In the genomic region with DNA sequence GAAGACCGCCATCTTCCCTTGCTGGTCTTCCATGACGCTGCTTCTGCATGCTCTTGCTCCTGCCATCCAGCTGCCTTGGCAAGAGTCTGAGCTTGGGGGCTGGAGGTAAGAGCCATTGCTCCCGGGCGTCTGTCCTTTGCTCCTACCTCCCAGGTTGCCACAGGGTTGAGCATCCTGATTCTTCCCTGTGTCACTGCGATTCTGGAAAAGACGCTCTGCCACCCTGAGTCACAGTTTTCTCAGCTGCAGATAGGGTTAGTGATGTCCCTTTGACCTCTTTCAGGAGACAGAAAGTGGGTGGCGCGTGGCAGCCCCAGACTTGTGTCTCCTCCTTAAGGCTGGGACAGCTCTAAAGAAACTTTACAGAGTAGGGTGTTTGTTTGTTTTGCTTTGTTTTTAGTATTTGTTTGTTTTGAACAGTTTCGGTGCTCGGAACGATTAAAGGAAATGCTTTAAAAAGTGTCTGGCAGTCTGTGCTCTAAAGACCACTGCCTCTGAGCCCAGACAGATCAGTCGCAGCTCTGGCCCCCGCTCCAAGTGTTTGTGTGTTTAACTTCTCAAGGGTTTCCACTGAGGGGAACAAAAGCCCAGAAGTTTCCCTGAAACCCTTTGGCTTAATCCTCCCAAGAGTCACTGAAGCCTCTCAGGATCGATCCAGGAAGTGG, we compare ENCODE assay signal across 9 mouse cellular contexts.
DNase-seq lines count a peak whose midpoint lies in the region; ATAC-seq and TF ChIP-seq lines count a peak whose summit lies in the region.
"Had no signal": no experiment of that assay in that cellular context is flagged by ENCODE, and none has a peak within 500 bp of the region (broad histone marks: within the 10 kb centered on the region; RNA-seq: fewer than 3 reads in every experiment).

No protein-coding gene starts in this region.

- H3K9ac ChIP-seq in heart, embryonic 15.5 days = no peak overlapping the region
- no peak overlapping the region for H3K9ac ChIP-seq in midbrain, embryonic 14.5 days (replicated peaks; ENCODE audit: low read length)
- H3K9ac ChIP-seq in midbrain, postnatal 0 days (replicated peaks; ENCODE audit: low read length, poor library complexity, severe bottlenecking) = no peak overlapping the region
- H3K9ac ChIP-seq: neural tube, embryonic 15.5 days had no signal

- ATAC-seq in heart, embryonic 15.5 days (replicated peaks; ENCODE audit: insufficient number of reproducible peaks, insufficient read depth, low FRiP score, low read depth) = no peak
- no peak for ATAC-seq in midbrain, embryonic 14.5 days (ENCODE audit: low FRiP score, low TSS enrichment)
- ATAC-seq in midbrain, postnatal 0 days (ENCODE audit: low FRiP score) = no peak

- no peaks in the 10 kb centered on the region for H3K27me3 ChIP-seq in heart, embryonic 15.5 days
- no peaks in the 10 kb centered on the region for H3K27me3 ChIP-seq in midbrain, embryonic 14.5 days (ENCODE audit: control insufficient read depth, insufficient read depth, low read length)
- H3K27me3 ChIP-seq in midbrain, postnatal 0 days (ENCODE audit: insufficient read depth, low read length) = no peaks in the 10 kb centered on the region
- H3K27me3 ChIP-seq: neural tube, embryonic 15.5 days had no signal

- H3K4me1 ChIP-seq in heart, embryonic 15.5 days (replicated peaks) = peaks cover 45% of the 10 kb centered on the region
- H3K4me1 ChIP-seq in midbrain, embryonic 14.5 days (ENCODE audit: control insufficient read depth, insufficient read depth, low read length) = no peaks in the 10 kb centered on the region
- H3K4me1 ChIP-seq in midbrain, postnatal 0 days (ENCODE audit: insufficient read depth, low read length) = no peaks in the 10 kb centered on the region

- H3K4me2 ChIP-seq in heart, embryonic 15.5 days = no peak overlapping the region; the same call in 1 of the 2 replicates
- no peak overlapping the region for H3K4me2 ChIP-seq in midbrain, embryonic 14.5 days (ENCODE audit: low read length)
- H3K4me2 ChIP-seq in midbrain, postnatal 0 days (ENCODE audit: low read depth, low read length, poor library complexity, severe bottlenecking) = no peak overlapping the region
- H3K4me2 ChIP-seq: neural tube, embryonic 15.5 days had no signal

- H3K9me3 ChIP-seq in heart, embryonic 15.5 days (replicated peaks) = no peaks in the 10 kb centered on the region
- H3K9me3 ChIP-seq in midbrain, embryonic 14.5 days (ENCODE audit: control insufficient read depth, low read length) = no peaks in the 10 kb centered on the region
- H3K9me3 ChIP-seq in midbrain, postnatal 0 days (ENCODE audit: low read length) = no peaks in the 10 kb centered on the region
- H3K9me3 ChIP-seq: neural tube, embryonic 15.5 days had no signal

- H3K4me3 ChIP-seq in heart, embryonic 15.5 days = no peak overlapping the region
- H3K4me3 ChIP-seq in midbrain, embryonic 14.5 days (replicated peaks; ENCODE audit: low read depth, low read length) = no peak overlapping the region
- H3K4me3 ChIP-seq in midbrain, postnatal 0 days (ENCODE audit: low read depth, low read length) = no peak overlapping the region
- H3K4me3 ChIP-seq: neural tube, embryonic 15.5 days had no signal

- peak overlapping the region; percentile 17; the same call in 1 of the 2 replicates for H3K27ac ChIP-seq in heart, embryonic 15.5 days
- H3K27ac ChIP-seq in midbrain, embryonic 14.5 days (replicated peaks; ENCODE audit: low read depth, low read length) = no peak overlapping the region
- H3K27ac ChIP-seq in midbrain, postnatal 0 days (ENCODE audit: low read depth, low read length) = no peak overlapping the region
- H3K27ac ChIP-seq: neural tube, embryonic 15.5 days had no signal

- TF ChIP-seq CTCF in midbrain, postnatal 0 days (IDR thresholded peaks at IDR 0.05) = no peak

- no peaks in the 10 kb centered on the region for H3K36me3 ChIP-seq in heart, embryonic 15.5 days
- H3K36me3 ChIP-seq in midbrain, embryonic 14.5 days (ENCODE audit: control insufficient read depth, insufficient read depth, low read length) = no peaks in the 10 kb centered on the region
- H3K36me3 ChIP-seq in midbrain, postnatal 0 days (ENCODE audit: insufficient read depth, low read length) = no peaks in the 10 kb centered on the region
- H3K36me3 ChIP-seq: neural tube, embryonic 15.5 days had no signal

- WGBS in heart, embryonic 15.5 days = 58% methylated on average over 14 of the region's 14 CpGs
- WGBS in midbrain, embryonic 14.5 days = 49% methylated on average over 14 of the region's 14 CpGs
- 47% methylated on average over 14 of the region's 14 CpGs for WGBS in midbrain, postnatal 0 days

- no peak for DNase-seq in heart, adult 18-20 months
- DNase-seq in midbrain, embryonic 14.5 days = peak; percentile 20
- DNase-seq in midbrain, postnatal 0 days (ENCODE audit: low spot score) = no peak
- DNase-seq in kidney, postnatal 25 days = peak; percentile 23 to 69
- peak; percentile 36 for DNase-seq in testis, postnatal 10 days (ENCODE audit: low spot score)
- DNase-seq in left cerebral cortex, adult 18-20 months (ENCODE audit: low spot score in 2 of 2) = no peak
- no peak for DNase-seq in layer of hippocampus, postnatal 25 days (ENCODE audit: extremely low spot score in 1 of 2, low spot score in 1 of 2)

Comparison
In these comparisons a context has a peak if more than half of its experiments do, and no peak if none do; other contexts are left out.
1. DNase-seq: peak in midbrain, embryonic 14.5 days (single experiment), kidney, postnatal 25 days (2 of 2) and testis, postnatal 10 days (single experiment); none in heart, adult 18-20 months (0 of 2), midbrain, postnatal 0 days (single experiment), left cerebral cortex, adult 18-20 months (0 of 2) and layer of hippocampus, postnatal 25 days (0 of 2).